Mouse (Mus musculus): ENCODE data around the gene Timeless.

Gene Timeless

GRCm38 (mm10) chr10:128297221-128297620, 65.4 kb downstream of the Timeless start:
- no peak for DNase-seq (ENCODE audit: low spot score)

- no peak for DNase-seq (ENCODE audit: low spot score)
Observed at GRCm38 (mm10) chr10:128297622-128298021, 65.8 kb downstream of the Timeless start.

GRCm38 (mm10) chr10:128298243-128298642, 66.4 kb downstream of the Timeless start:
- no peak for DNase-seq (ENCODE audit: low spot score)

- no peak for DNase-seq (ENCODE audit: low spot score)
Observed at GRCm38 (mm10) chr10:128298702-128299171, 66.9 kb downstream of the Timeless start, which contains the start of gene Il23a. TSS of gene Il23a (minus strand) at chr10:128298752.

- DNase-seq (ENCODE audit: low spot score), result no peak
Observed at GRCm38 (mm10) chr10:128302357-128302756, 70.5 kb downstream of the Timeless start.

All from spleen, adult 12 weeks (tissue).